Mouse (Mus musculus) limb, embryonic 15.5 days (tissue): ENCODE data around the gene Wdr74. TPM values are rescaled to one million over a fixed set of nuclear protein-coding genes. Genes with fewer than 3 reads are reported as not detected.

Source experiments
- ATAC-seq: fragments of 200-750 bp; cut with Nextera tagmentation; 2 replicates; pipeline ENCODE4 v1.8.0; 2017; ENCODE audit warnings: low read depth, moderate TSS enrichment; ENCODE audit not compliant: insufficient number of reproducible peaks, low FRiP score, low TSS enrichment
- H3K27ac ChIP-seq: fragments of 300-500 bp; sonication (generic); 2 replicates; pipeline ENCODE4 v1.5.1; 2015; ENCODE audit warnings: moderate library complexity, mild to moderate bottlenecking, inconsistent platforms
- H3K27me3 ChIP-seq: fragments of 300-500 bp; sonication (generic); 2 replicates; pipeline ENCODE4 v1.6.1; 2015; ENCODE audit warnings: inconsistent platforms
- H3K36me3 ChIP-seq: fragments of 300-500 bp; sonication (generic); 2 replicates; pipeline ENCODE4 v1.6.1; 2015; ENCODE audit warnings: inconsistent platforms
- H3K4me1 ChIP-seq: fragments of 300-500 bp; sonication (generic); 2 replicates; pipeline ENCODE4 v1.6.1; 2015; ENCODE audit warnings: inconsistent platforms
- H3K4me2 ChIP-seq: fragments of 300-500 bp; sonication (generic); 2 replicates; pipeline ENCODE4 v1.6.1; 2015; ENCODE audit warnings: mild to moderate bottlenecking, inconsistent platforms
- H3K4me3 ChIP-seq: fragments of 300-500 bp; sonication (generic); 2 replicates; pipeline ENCODE4 v1.5.1; 2015; ENCODE audit warnings: mild to moderate bottlenecking, inconsistent platforms
- H3K9ac ChIP-seq: fragments of 300-500 bp; sonication (generic); 2 replicates; pipeline ENCODE4 v1.6.1; 2015; ENCODE audit warnings: inconsistent platforms
- H3K9me3 ChIP-seq: fragments of 300-500 bp; sonication (generic); 2 replicates; pipeline ENCODE4 v1.6.1; 2016; ENCODE audit warnings: inconsistent platforms
- WGBS: fragments of 180-500 bp; shearing (Covaris S2); methylation state at CpG from one replicate; pipeline ENCODE4 v1.1.7; 2015; 5-methylcytosine and 5-hydroxymethylcytosine counted together
- microRNA-seq: library from miRNA; unstranded; fragments of <30 nt; microRNA quantifications from one replicate; pipeline ENCODE4, GENCODE M21; 2016
- polyA plus RNA-seq: library from polyadenylated mRNA; unstranded; fragments of >200 nt; fragmentation: Nextera tagmentation; extraction: Ambion mirVana; gene quantifications from 2 replicates; pipeline ENCODE4 v1.2.1, GENCODE M21; 2015

The Wdr74 gene
- polyA plus RNA-seq, 1 experiment from 2014 or later, result 96.0 TPM

GRCm38 (mm10) chr19:8788521-8788920, 52.9 kb downstream of the Wdr74 start:
- H3K27ac ChIP-seq, result no peak overlapping the region
- no peaks in the 10 kb centered on the region for H3K9me3 ChIP-seq
- no peak for ATAC-seq
- no peak overlapping the region for H3K4me2 ChIP-seq
- H3K9ac ChIP-seq, result no peak overlapping the region
- H3K27me3 ChIP-seq, result no peaks in the 10 kb centered on the region
- H3K4me3 ChIP-seq, result no peak overlapping the region
- 21% methylated on average over 3 of the region's 3 CpGs for WGBS
- H3K4me1 ChIP-seq, result peaks cover 13% of the 10 kb centered on the region
- peaks cover 24% of the 10 kb centered on the region for H3K36me3 ChIP-seq

DNA sequence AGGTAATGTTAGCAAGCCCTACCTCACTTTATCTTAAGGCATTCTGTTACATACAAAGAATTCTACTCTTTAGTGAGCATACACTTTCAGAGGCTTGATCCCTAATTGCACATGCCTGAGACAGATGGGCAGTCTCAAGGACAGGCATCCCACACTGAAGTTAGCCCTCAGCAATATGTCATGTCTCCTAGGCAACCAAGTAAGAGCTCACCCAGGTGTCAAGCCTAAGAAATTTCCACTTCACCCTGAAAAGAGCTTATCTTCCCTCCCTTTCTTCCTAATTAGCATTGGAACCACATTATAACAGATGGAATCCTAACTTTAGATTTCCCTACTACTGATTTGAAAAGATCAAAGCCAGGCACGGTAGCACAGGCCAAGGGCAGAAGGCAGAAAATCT, 53.5 kb downstream of the Wdr74 start:
- WGBS, result 47% methylated on average over 1 of the region's 1 CpGs
- Histone ChIP-seq H3K27ac (no peak overlapping the region), H3K9ac (no peak overlapping the region)

GRCm38 (mm10) chr19:8790171-8790570, 54.5 kb downstream of the Wdr74 start:
- Histone ChIP-seq H3K27me3 (no peaks in the 10 kb centered on the region), H3K27ac (no peak overlapping the region), H3K4me1 (peaks cover 9% of the 10 kb centered on the region), H3K4me2 (no peak overlapping the region), H3K4me3 (no peak overlapping the region), H3K36me3 (peaks cover 33% of the 10 kb centered on the region), H3K9me3 (no peaks in the 10 kb centered on the region), H3K9ac (no peak overlapping the region)
- no peak for ATAC-seq
- 81% methylated on average over 7 of the region's 7 CpGs for WGBS

More for the DNA sequence above, 53.5 kb downstream of the Wdr74 start:
- H3K4me3 ChIP-seq, result no peak overlapping the region
- no peak for ATAC-seq
- H3K36me3 ChIP-seq, result peaks cover 24% of the 10 kb centered on the region
- no peak overlapping the region for H3K4me2 ChIP-seq
- peaks cover 13% of the 10 kb centered on the region for H3K4me1 ChIP-seq
- no peaks in the 10 kb centered on the region for H3K27me3 ChIP-seq
- H3K9me3 ChIP-seq, result no peaks in the 10 kb centered on the region

Small RNA genes lying within 50 kb of the gene (microRNA-seq; reads per million reads assigned to microRNA genes)
- not detected for gene Mir6992

Other genes with a start within 250 kb of the Wdr74 start
- 0.04 TPM in 1 of 2 replicates, not detected in the other for gene Slc22a8, start 144.6 kb upstream of the Wdr74 start, polyA plus RNA-seq
- 0.06 TPM in 1 of 2 replicates, not detected in the other for gene Slc22a6, start 117.8 kb upstream of the Wdr74 start, polyA plus RNA-seq
- gene Chrm1, start 72.0 kb upstream of the Wdr74 start, polyA plus RNA-seq, result 0.18 and 0.19 TPM in 2 replicates
- 118 and 148 TPM in 2 replicates for gene Slc3a2, start 12.5 kb upstream of the Wdr74 start, polyA plus RNA-seq
- gene 1700092M07Rik, start 4.9 kb downstream of the Wdr74 start, polyA plus RNA-seq, result 1.7 and 2.3 TPM in 2 replicates
- 185 and 189 TPM in 2 replicates for gene Stx5a, start 5.6 kb downstream of the Wdr74 start, polyA plus RNA-seq
- 171 and 188 TPM in 2 replicates for gene Nxf1, start 21.2 kb downstream of the Wdr74 start, polyA plus RNA-seq
- 141 and 155 TPM in 2 replicates for gene Tmem223, start 35.2 kb downstream of the Wdr74 start, polyA plus RNA-seq
- gene Tmem179b, start 38.6 kb downstream of the Wdr74 start, polyA plus RNA-seq, result 78.4 and 81.7 TPM in 2 replicates
- 24.9 and 25.3 TPM in 2 replicates for gene Taf6l, start 50.6 kb downstream of the Wdr74 start, polyA plus RNA-seq
- gene Polr2g, start 62.8 kb downstream of the Wdr74 start, polyA plus RNA-seq, result 149 and 152 TPM in 2 replicates
- 4.6 and 4.8 TPM in 2 replicates for gene Zbtb3, start 66.7 kb downstream of the Wdr74 start, polyA plus RNA-seq
- 50.4 and 56.8 TPM in 2 replicates for gene Ttc9c, start 83.5 kb downstream of the Wdr74 start, polyA plus RNA-seq
- gene Hnrnpul2, start 84.2 kb downstream of the Wdr74 start, polyA plus RNA-seq, result 5.4 and 5.6 TPM in 2 replicates
- not detected in 2 replicates for gene AC129217.1, start 93.9 kb downstream of the Wdr74 start, polyA plus RNA-seq
- 77.4 and 93.6 TPM in 2 replicates for gene Bscl2, start 101.6 kb downstream of the Wdr74 start, polyA plus RNA-seq
- 2.0 and 3.0 TPM in 2 replicates for gene Gng3, start 103.4 kb downstream of the Wdr74 start, polyA plus RNA-seq
- gene Lrrn4cl, start 114.9 kb downstream of the Wdr74 start, polyA plus RNA-seq, result 3.1 and 4.3 TPM in 2 replicates
- gene Ubxn1, start 135.7 kb downstream of the Wdr74 start, polyA plus RNA-seq, result 173 and 176 TPM in 2 replicates
- 65.9 and 69.1 TPM in 2 replicates for gene Uqcc3, start 145.1 kb downstream of the Wdr74 start, polyA plus RNA-seq
- 69.3 and 76.7 TPM in 2 replicates for gene Lbhd1, start 147.9 kb downstream of the Wdr74 start, polyA plus RNA-seq
- gene Gm49403, start 148.1 kb downstream of the Wdr74 start, polyA plus RNA-seq, result not detected in 2 replicates
- 76.8 and 80.9 TPM in 2 replicates for gene 1810009A15Rik, start 153.0 kb downstream of the Wdr74 start, polyA plus RNA-seq
- gene Gm49416, start 153.1 kb downstream of the Wdr74 start, polyA plus RNA-seq, result not detected in 2 replicates
- 38.6 and 42.0 TPM in 2 replicates for gene Ints5, start 157.2 kb downstream of the Wdr74 start, polyA plus RNA-seq
- 97.4 and 102 TPM in 2 replicates for gene Ganab, start 162.2 kb downstream of the Wdr74 start, polyA plus RNA-seq
- gene B3gat3, start 184.5 kb downstream of the Wdr74 start, polyA plus RNA-seq, result 47.1 and 48.6 TPM in 2 replicates
- gene Rom1, start 193.5 kb downstream of the Wdr74 start, polyA plus RNA-seq, result 4.0 and 4.6 TPM in 2 replicates
- 41.8 and 42.7 TPM in 2 replicates for gene Eml3, start 193.7 kb downstream of the Wdr74 start, polyA plus RNA-seq
- gene Mta2, start 206.0 kb downstream of the Wdr74 start, polyA plus RNA-seq, result 155 and 160 TPM in 2 replicates
- 29.3 and 30.0 TPM in 2 replicates for gene Tut1, start 218.0 kb downstream of the Wdr74 start, polyA plus RNA-seq
- gene Eef1g, start 231.2 kb downstream of the Wdr74 start, polyA plus RNA-seq, result 467 and 482 TPM in 2 replicates